Mouse (Mus musculus): ENCODE results near the gene Smtnl1.

GRCm38 (mm10) chr2:84811880-84812279, 10.6 kb downstream of the Smtnl1 start:
- TF ChIP-seq CTCF (IDR thresholded peaks at IDR 0.05; ENCODE audit: extremely low read depth, insufficient read depth, insufficient read length, insufficient replicate concordance) (no peak), POLR2A (IDR thresholded peaks at IDR 0.05; ENCODE audit: low read depth, low read length) (no peak)

Data from spleen, adult 2 months (tissue).